Mouse (Mus musculus) CH12.LX (cell line): ENCODE measurements around the gene Pde4b.

Source experiments
- CHD2 ChIP-seq: IDR thresholded peaks from 2 replicates; pipeline ENCODE4 v1.6.1; 2011; ENCODE audit warnings: low read length, improper control_type of control experiment
- CTCF ChIP-seq, 2 experiments: IDR thresholded peaks in 1 of 2; conservative IDR thresholded peaks in 1 of 2; 2 replicates each; pipeline ENCODE4 v1.5.1; 2011 to 2012; ENCODE audit warnings: low read depth in 2 of 2, low read length in 2 of 2, improper control_type of control experiment in 1 of 2, inconsistent platforms in 1 of 2, mild to moderate bottlenecking in 1 of 2, moderate library complexity in 1 of 2
- ETS1 ChIP-seq: conservative IDR thresholded peaks from 2 replicates; pipeline ENCODE4 v1.6.1; 2012; ENCODE audit warnings: low read depth, mild to moderate bottlenecking, inconsistent platforms, low read length, improper control_type of control experiment, moderate library complexity
- KAT2A ChIP-seq: IDR thresholded peaks from 2 replicates; pipeline ENCODE4 v1.6.1; 2012; ENCODE audit warnings: low read length, improper control_type of control experiment, inconsistent platforms; ENCODE audit not compliant: insufficient replicate concordance
- MAFK ChIP-seq: IDR thresholded peaks from 2 replicates; pipeline ENCODE4 v1.6.1; 2011; ENCODE audit warnings: low read length, improper control_type of control experiment; ENCODE audit not compliant: insufficient replicate concordance
- RAD21 ChIP-seq: IDR thresholded peaks from 2 replicates; pipeline ENCODE4 v1.6.1; 2011; ENCODE audit warnings: low read depth, mild to moderate bottlenecking, low read length, improper control_type of control experiment, moderate library complexity
- TCF12 ChIP-seq: IDR thresholded peaks from 2 replicates; pipeline ENCODE4 v1.6.1; 2014; ENCODE audit warnings: low read depth, mild to moderate bottlenecking, inconsistent platforms, low read length, improper control_type of control experiment
- ZKSCAN1 ChIP-seq: IDR thresholded peaks from 2 replicates; pipeline ENCODE4 v1.6.1; 2012; ENCODE audit warnings: low read depth, inconsistent platforms, low read length, improper control_type of control experiment, borderline replicate concordance

- TF ChIP-seq RAD21 (no peak; the same call in 1 of the 2 replicates), TCF12 (peak; percentile 80), ETS1 (peak; percentile 94), CHD2 (no peak), KAT2A (no peak), ZKSCAN1 (no peak), CTCF (conservative IDR thresholded peaks at IDR 0.05 in 1 of 2, IDR thresholded peaks at IDR 0.05 in 1 of 2; ENCODE audit: low read depth in 2 of 2, low read length in 2 of 2) (no peak), MAFK (no peak)
These were observed 486.9 kb downstream of the Pde4b start for GRCm38 (mm10) chr4:102574226-102574625.
